Mouse (Mus musculus) ES-E14 (cell line): ENCODE measurements around the gene R3hdm4.

ENCODE experiments used
- MAFK ChIP-seq: IDR thresholded peaks from 2 replicates; pipeline ENCODE4 v1.6.1; 2014; ENCODE audit warnings: mild to moderate bottlenecking, low read depth, low read length, inconsistent platforms; ENCODE audit not compliant: insufficient read depth
- ZC3H11A ChIP-seq: IDR thresholded peaks from 2 replicates; pipeline ENCODE4 v1.6.1; 2012; ENCODE audit warnings: low read depth, mild to moderate bottlenecking, inconsistent platforms, low read length, borderline replicate concordance
- ZNF384 ChIP-seq: IDR thresholded peaks from 2 replicates; pipeline ENCODE4 v1.6.1; 2012; ENCODE audit warnings: low read depth, low read length, inconsistent platforms

GRCm38 (mm10) chr10:79943471-79943901 lies 22.5 kb upstream of the R3hdm4 start:
- no peak for TF ChIP-seq ZNF384
- TF ChIP-seq MAFK: no peak
- TF ChIP-seq ZC3H11A: no peak
